Mouse (Mus musculus) kidney, embryonic 16.5 days (tissue): Measurements from ENCODE around the gene Sfxn5. TPM values are rescaled to one million over a fixed set of nuclear protein-coding genes. Genes with fewer than 3 reads are reported as not detected.

Source experiments
- ATAC-seq: fragments of 200-750 bp; cut with Nextera tagmentation; 2 replicates; pipeline ENCODE4 v1.8.0; 2017; ENCODE audit warnings: moderate TSS enrichment; ENCODE audit not compliant: low FRiP score, low TSS enrichment
- H3K27ac ChIP-seq: fragments of 300-500 bp; sonication (generic); 2 replicates; pipeline ENCODE4 v1.5.1; 2014; ENCODE audit warnings: low read length
- H3K27me3 ChIP-seq: fragments of 300-500 bp; sonication (generic); 2 replicates; pipeline ENCODE4 v1.6.1; 2014; ENCODE audit warnings: low read length, control low read depth, mixed read lengths; ENCODE audit not compliant: insufficient read depth
- H3K36me3 ChIP-seq: fragments of 300-500 bp; sonication (generic); 2 replicates; pipeline ENCODE4 v1.6.1; 2014; ENCODE audit warnings: low read length, control low read depth, mixed read lengths; ENCODE audit not compliant: insufficient read depth
- H3K4me1 ChIP-seq: fragments of 300-500 bp; sonication (generic); 2 replicates; pipeline ENCODE4 v1.6.1; 2014; ENCODE audit warnings: low read length, control low read depth, mixed read lengths; ENCODE audit not compliant: insufficient read depth
- H3K4me2 ChIP-seq: fragments of 300-500 bp; sonication (generic); replicated peaks from 2 replicates; pipeline ENCODE4 v1.6.1; 2014; ENCODE audit warnings: low read depth, low read length
- H3K4me3 ChIP-seq: fragments of 300-500 bp; sonication (generic); 2 replicates; pipeline ENCODE4 v1.5.1; 2014; ENCODE audit warnings: mild to moderate bottlenecking, low read length
- H3K9ac ChIP-seq: fragments of 300-500 bp; sonication (generic); replicated peaks from 2 replicates; pipeline ENCODE4 v1.6.1; 2014; ENCODE audit warnings: low read length
- H3K9me3 ChIP-seq: fragments of 300-500 bp; sonication (generic); 2 replicates; pipeline ENCODE4 v1.6.1; 2016; ENCODE audit warnings: low read length, control low read depth
- WGBS: fragments of 180-500 bp; shearing (Covaris S2); extraction: QIAGEN DNeasy Blood & Tissue Kit; methylation state at CpG from one replicate; pipeline ENCODE4 v1.1.7; 2014; 5-methylcytosine and 5-hydroxymethylcytosine counted together
- polyA plus RNA-seq: library from polyadenylated mRNA; unstranded; fragments of >200 nt; fragmentation: Nextera tagmentation; extraction: Ambion mirVana; gene quantifications from 2 replicates; pipeline ENCODE4 v1.2.1, GENCODE M21; 2015

Gene Sfxn5
- polyA plus RNA-seq, 1 experiment from 2014 or later, result 9.2 TPM

DNA sequence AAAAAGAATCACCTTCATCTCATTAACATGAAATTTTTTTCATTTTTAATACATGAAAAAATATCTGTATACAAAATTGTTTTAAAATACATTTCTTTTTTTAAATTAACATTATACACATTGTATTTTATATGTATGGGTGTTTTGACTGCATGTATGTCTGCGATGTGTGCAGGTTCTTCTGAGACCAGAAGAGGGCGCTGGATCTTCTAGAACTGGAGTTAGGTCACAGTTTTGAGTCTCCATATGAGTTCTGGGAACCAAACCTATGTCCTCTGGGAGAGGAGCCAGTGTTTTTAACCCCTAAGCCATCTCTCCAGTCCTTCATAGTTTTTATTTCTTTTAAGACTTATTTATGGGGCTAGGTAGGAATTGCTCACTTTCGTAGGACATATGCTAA is 20.5 kb upstream of the Sfxn5 start:
- Histone ChIP-seq H3K4me3 (no peak overlapping the region), H3K27me3 (no peaks in the 10 kb centered on the region), H3K36me3 (no peaks in the 10 kb centered on the region), H3K27ac (no peak overlapping the region), H3K4me2 (no peak overlapping the region), H3K4me1 (0 out of 2 replicates have a peak, but pooled peaks cover 9% of the 10 kb centered on the region), H3K9me3 (no peaks in the 10 kb centered on the region), H3K9ac (no peak overlapping the region)
- no peak for ATAC-seq
- WGBS, result 68% methylated on average over 3 of the region's 3 CpGs

DNA sequence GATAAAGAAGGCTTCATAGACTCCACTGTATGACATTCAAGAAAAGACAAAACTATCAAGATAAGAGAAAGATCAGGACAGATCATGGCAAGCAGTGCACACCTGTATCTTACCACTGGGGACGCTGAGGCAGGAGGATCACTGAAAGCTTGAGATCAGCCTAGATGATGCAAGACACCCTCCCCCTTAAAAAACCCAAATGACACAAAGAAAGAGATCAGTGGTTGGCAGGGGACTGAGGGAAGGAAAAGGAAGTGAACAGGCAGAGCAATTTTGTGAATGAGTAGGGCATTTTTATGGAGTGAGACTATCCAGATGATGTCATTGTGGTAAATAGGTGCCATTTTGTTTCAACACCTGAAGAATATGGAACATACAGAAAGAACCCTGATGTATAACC is 16.9 kb upstream of the Sfxn5 start:
- 85% methylated on average over 1 of the region's 1 CpGs for WGBS
- H3K9ac ChIP-seq, result no peak overlapping the region
- no peaks in the 10 kb centered on the region for H3K9me3 ChIP-seq
- H3K4me3 ChIP-seq, result no peak overlapping the region
- no peak overlapping the region for H3K4me2 ChIP-seq
- peaks cover 8% of the 10 kb centered on the region for H3K36me3 ChIP-seq
- H3K27ac ChIP-seq, result no peak overlapping the region
- 0 out of 2 replicates have a peak, but pooled peaks cover 11% of the 10 kb centered on the region for H3K4me1 ChIP-seq
- ATAC-seq, result no peak
- no peaks in the 10 kb centered on the region for H3K27me3 ChIP-seq

DNA sequence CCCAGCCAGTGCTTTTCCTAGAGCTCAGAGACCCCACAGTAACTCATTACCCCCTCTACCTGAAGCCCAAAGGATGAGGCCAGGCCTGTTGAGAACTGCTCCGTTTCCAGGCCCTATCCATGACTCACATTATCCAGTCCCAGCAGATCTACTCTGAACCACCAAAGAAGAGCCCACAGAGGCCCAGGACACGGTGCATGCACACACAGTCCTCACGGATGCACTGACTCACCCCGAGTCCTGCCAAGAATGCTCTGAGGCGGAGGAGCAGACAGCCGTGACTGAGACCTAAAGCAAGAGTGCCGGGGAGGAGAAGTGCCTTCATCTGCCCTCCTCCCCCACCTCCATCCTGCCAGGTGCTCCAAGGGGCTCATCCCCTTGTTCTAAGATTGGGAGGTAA is 16.0 kb upstream of the Sfxn5 start:
- no peaks in the 10 kb centered on the region for H3K9me3 ChIP-seq
- H3K9ac ChIP-seq, result no peak overlapping the region
- no peak overlapping the region for H3K4me3 ChIP-seq
- ATAC-seq, result peak; percentile 85
- 25% methylated on average over 7 of the region's 7 CpGs for WGBS
- H3K27ac ChIP-seq, result peak overlapping the region; percentile 2; the same call in 1 of the 2 replicates
- 0 out of 2 replicates have a peak, but pooled peaks cover 11% of the 10 kb centered on the region for H3K4me1 ChIP-seq
- H3K36me3 ChIP-seq, result peaks cover 8% of the 10 kb centered on the region
- no peak overlapping the region for H3K4me2 ChIP-seq
- H3K27me3 ChIP-seq, result no peaks in the 10 kb centered on the region

GRCm38 (mm10) chr6:85348133-85348532 is 14.9 kb upstream of the Sfxn5 start:
- Histone ChIP-seq H3K36me3 (peaks cover 8% of the 10 kb centered on the region), H3K4me3 (no peak overlapping the region), H3K27me3 (no peaks in the 10 kb centered on the region), H3K9ac (no peak overlapping the region), H3K4me2 (no peak overlapping the region), H3K9me3 (no peaks in the 10 kb centered on the region), H3K27ac (no peak overlapping the region), H3K4me1 (0 out of 2 replicates have a peak, but pooled peaks cover 11% of the 10 kb centered on the region)
- WGBS, result 84% methylated on average over 11 of the region's 11 CpGs
- no peak for ATAC-seq

DNA sequence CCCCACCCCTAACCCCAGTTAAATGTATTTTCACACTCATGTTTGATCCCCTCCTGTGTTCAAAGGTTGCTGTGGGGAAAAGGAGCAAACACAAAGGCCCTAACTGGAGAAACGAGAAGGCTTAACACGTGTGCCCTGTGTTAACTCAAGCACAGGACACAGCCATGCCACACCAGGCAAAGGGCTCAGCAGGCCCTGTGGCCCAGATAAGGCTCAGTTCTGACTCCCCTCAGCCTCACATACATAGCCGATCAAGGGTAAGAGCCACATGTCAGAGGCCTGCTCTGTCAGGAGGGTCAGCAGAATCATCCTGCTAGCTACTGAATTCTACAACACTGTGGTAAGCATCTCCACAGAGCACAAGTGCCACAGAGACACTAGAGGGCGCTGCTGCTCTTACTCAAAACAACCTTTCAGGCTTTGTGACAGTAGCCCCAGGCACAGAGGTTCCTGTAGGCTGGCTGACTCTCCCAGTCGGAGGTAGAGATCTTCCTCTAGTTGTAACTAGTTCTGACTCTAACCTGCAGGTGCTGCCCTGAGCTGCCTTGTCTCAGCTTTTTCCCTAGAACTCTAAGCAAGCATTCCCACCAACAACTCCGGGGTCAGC is 12.9 kb upstream of the Sfxn5 start:
- H3K4me3 ChIP-seq, result no peak overlapping the region
- peaks cover 12% of the 10 kb centered on the region for H3K36me3 ChIP-seq
- H3K4me2 ChIP-seq, result no peak overlapping the region
- ATAC-seq, result peak; percentile 79
- H3K27me3 ChIP-seq, result no peaks in the 10 kb centered on the region
- no peak overlapping the region for H3K9ac ChIP-seq
- 0 out of 2 replicates have a peak, but pooled peaks cover 11% of the 10 kb centered on the region for H3K4me1 ChIP-seq
- no peak overlapping the region for H3K27ac ChIP-seq
- H3K9me3 ChIP-seq, result no peaks in the 10 kb centered on the region
- WGBS, result 39% methylated on average over 6 of the region's 6 CpGs

DNA sequence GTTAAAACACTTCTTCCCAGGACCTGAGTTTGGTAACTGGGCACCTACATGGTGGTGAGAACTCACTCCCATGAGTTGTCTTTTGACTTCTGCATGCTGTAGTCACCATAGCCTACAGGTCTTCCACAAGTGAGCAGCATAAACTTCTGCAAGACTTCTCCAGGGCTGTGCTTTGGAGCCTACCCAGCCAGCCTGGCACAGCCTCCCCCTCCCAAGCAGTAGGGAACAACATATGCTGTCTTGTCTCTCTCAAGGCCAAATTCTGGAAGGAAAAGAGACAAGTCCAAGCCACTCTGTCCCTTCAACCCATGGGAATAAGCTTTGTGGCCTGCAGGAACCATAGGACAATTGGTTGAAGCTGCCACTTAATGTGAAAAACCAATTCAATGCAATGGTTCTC is 11.7 kb upstream of the Sfxn5 start:
- Histone ChIP-seq H3K9me3 (no peaks in the 10 kb centered on the region), H3K4me3 (no peak overlapping the region), H3K9ac (no peak overlapping the region), H3K4me2 (no peak overlapping the region), H3K4me1 (0 out of 2 replicates have a peak, but pooled peaks cover 11% of the 10 kb centered on the region), H3K27ac (no peak overlapping the region), H3K27me3 (no peaks in the 10 kb centered on the region), H3K36me3 (peaks cover 17% of the 10 kb centered on the region)
- no peak for ATAC-seq

DNA sequence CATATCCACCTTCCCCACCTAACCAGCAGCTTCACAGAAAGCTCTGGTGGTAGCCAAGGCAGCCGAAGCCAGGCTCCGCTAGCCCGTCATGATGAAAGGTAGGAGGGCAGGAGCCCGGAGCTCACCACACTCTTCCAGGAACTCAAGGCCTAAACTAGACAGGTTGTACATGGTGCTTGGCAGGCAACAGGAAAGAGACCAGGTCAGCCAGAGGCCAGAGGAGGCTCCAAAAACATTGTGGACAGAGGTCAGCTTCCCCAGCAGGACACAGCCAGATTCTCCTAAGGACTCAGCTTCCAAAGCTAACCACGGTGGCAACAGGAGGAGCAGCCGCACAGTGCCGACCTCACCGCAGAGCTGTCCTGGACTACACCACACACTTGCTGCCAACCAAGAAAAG is 9.8 kb upstream of the Sfxn5 start:
- no peak for ATAC-seq
- H3K4me3 ChIP-seq, result no peak overlapping the region
- H3K9me3 ChIP-seq, result no peaks in the 10 kb centered on the region
- H3K4me1 ChIP-seq, result no peaks in the 10 kb centered on the region
- no peak overlapping the region for H3K9ac ChIP-seq
- H3K27ac ChIP-seq, result no peak overlapping the region
- no peak overlapping the region for H3K4me2 ChIP-seq
- H3K27me3 ChIP-seq, result no peaks in the 10 kb centered on the region
- 83% methylated on average over 8 of the region's 8 CpGs for WGBS
- peaks cover 17% of the 10 kb centered on the region for H3K36me3 ChIP-seq

GRCm38 (mm10) chr6:85341814-85342501 is 8.7 kb upstream of the Sfxn5 start:
- no peak for ATAC-seq
- no peak overlapping the region for H3K4me2 ChIP-seq
- WGBS, result 68% methylated on average over 13 of the region's 13 CpGs
- H3K4me3 ChIP-seq, result no peak overlapping the region
- peaks cover 10% of the 10 kb centered on the region; the same call in 1 of the 2 replicates for H3K36me3 ChIP-seq
- H3K27me3 ChIP-seq, result no peaks in the 10 kb centered on the region
- no peak overlapping the region for H3K27ac ChIP-seq
- H3K4me1 ChIP-seq, result no peaks in the 10 kb centered on the region
- H3K9me3 ChIP-seq, result no peaks in the 10 kb centered on the region
- H3K9ac ChIP-seq, result no peak overlapping the region

- H3K4me1 ChIP-seq, result no peaks in the 10 kb centered on the region
- no peak overlapping the region for H3K9ac ChIP-seq
- no peak for ATAC-seq
- no peak overlapping the region for H3K4me2 ChIP-seq
- no peaks in the 10 kb centered on the region for H3K9me3 ChIP-seq
- H3K36me3 ChIP-seq, result peaks cover 9% of the 10 kb centered on the region; the same call in 1 of the 2 replicates
- WGBS, result 67% methylated on average over 12 of the region's 12 CpGs
- no peaks in the 10 kb centered on the region for H3K27me3 ChIP-seq
- H3K4me3 ChIP-seq, result no peak overlapping the region
- H3K27ac ChIP-seq, result no peak overlapping the region
Measured at GRCm38 (mm10) chr6:85340184-85340583, 7.0 kb upstream of the Sfxn5 start.

DNA sequence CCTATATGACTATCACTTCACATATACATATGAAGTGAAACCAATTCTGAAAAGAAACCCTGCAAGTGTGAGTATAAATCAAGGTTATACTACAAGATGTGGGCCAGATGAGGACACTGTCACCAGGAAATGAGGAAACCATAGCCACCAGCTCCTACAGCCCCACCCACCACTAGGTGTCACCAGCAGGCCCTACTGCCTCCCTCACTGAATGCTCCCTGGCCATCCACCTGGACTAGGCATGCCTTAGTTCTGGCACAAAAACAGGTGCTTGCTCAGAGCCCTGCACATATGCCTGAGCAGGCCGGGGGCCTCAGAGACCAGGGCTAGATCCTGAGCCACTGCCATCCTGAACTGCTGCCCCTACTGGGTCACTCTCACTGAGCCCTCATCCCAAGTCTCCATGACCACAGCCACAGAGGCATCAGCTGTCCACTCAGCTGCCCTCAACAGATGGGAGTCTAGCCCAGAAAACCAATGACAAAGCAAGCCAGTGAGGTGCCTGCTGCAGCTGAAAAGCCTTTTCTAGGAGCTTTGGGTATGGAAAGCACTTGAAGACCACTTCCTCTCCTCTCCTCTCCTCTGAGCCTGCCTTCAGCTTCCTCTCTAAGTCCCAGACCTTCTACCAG is 6.2 kb upstream of the Sfxn5 start:
- WGBS, result 90% methylated on average over 1 of the region's 1 CpGs
- Histone ChIP-seq H3K27me3 (no peaks in the 10 kb centered on the region), H3K9me3 (no peaks in the 10 kb centered on the region), H3K4me3 (no peak overlapping the region), H3K36me3 (peaks cover 9% of the 10 kb centered on the region; the same call in 1 of the 2 replicates), H3K9ac (no peak overlapping the region), H3K27ac (no peak overlapping the region), H3K4me1 (peaks cover 3% of the 10 kb centered on the region; the same call in 1 of the 2 replicates), H3K4me2 (no peak overlapping the region)
- ATAC-seq, result no peak
